Mouse (Mus musculus) CD4-positive helper T cell, adult 2 months (primary cell): Measurements from ENCODE around the gene Mecom.
"Not testable (repeated sequence)": the region's sequence is repeated elsewhere in the genome, so short reads cannot be mapped to it uniquely, and the experiment has no call there.

Experiments used
- DNase-seq: peaks from one replicate; pipeline ENCODE4 v3.0.0-alpha.2; 2012; ENCODE audit warnings: low read depth, missing footprints, low spot score

Gene Mecom

GRCm38 (mm10) chr3:30254451-30254850 is 293.4 kb downstream of the Mecom start:
- DNase-seq = no peak

- no peak for DNase-seq
Observed at GRCm38 (mm10) chr3:30253714-30254113, 294.1 kb downstream of the Mecom start.

GRCm38 (mm10) chr3:30248656-30249384 is 299.0 kb downstream of the Mecom start:
- DNase-seq = no peak

- no peak for DNase-seq
Observed at GRCm38 (mm10) chr3:30247256-30247655, 300.6 kb downstream of the Mecom start.

GRCm38 (mm10) chr3:30246431-30247041 is 301.3 kb downstream of the Mecom start:
- DNase-seq = no peak

- DNase-seq = no peak
Observed at GRCm38 (mm10) chr3:30245950-30246349, 301.9 kb downstream of the Mecom start.

- no peak for DNase-seq
Observed at GRCm38 (mm10) chr3:30244401-30244871, 303.4 kb downstream of the Mecom start.

- DNase-seq = no peak
Observed at GRCm38 (mm10) chr3:30243776-30244275, 304.0 kb downstream of the Mecom start.

- no peak for DNase-seq
Observed at GRCm38 (mm10) chr3:30239416-30239815, 308.4 kb downstream of the Mecom start.

GRCm38 (mm10) chr3:30237493-30237892 is 310.3 kb downstream of the Mecom start:
- no peak for DNase-seq

- DNase-seq = no peak
Observed at GRCm38 (mm10) chr3:30234018-30234417, 313.8 kb downstream of the Mecom start.

GRCm38 (mm10) chr3:30227964-30228670 is 319.7 kb downstream of the Mecom start:
- no peak for DNase-seq

GRCm38 (mm10) chr3:30226928-30227370 is 320.9 kb downstream of the Mecom start:
- DNase-seq = no peak

GRCm38 (mm10) chr3:30225200-30225599 is 322.6 kb downstream of the Mecom start:
- DNase-seq = not testable (repeated sequence)

- no peak for DNase-seq
Observed at GRCm38 (mm10) chr3:30220701-30221412, 327.0 kb downstream of the Mecom start.

GRCm38 (mm10) chr3:30219891-30220290 is 327.9 kb downstream of the Mecom start:
- DNase-seq = no peak

GRCm38 (mm10) chr3:30219190-30219884 is 328.5 kb downstream of the Mecom start:
- DNase-seq = no peak

GRCm38 (mm10) chr3:30214607-30215006 is 333.2 kb downstream of the Mecom start:
- no peak for DNase-seq

- no peak for DNase-seq
Observed at GRCm38 (mm10) chr3:30213540-30214170, 334.2 kb downstream of the Mecom start.

GRCm38 (mm10) chr3:30212802-30213201 is 335.0 kb downstream of the Mecom start:
- DNase-seq = no peak
